Mouse (Mus musculus) hematopoietic multipotent progenitor cell, adult 10-12 weeks (in vitro differentiated cells): ENCODE measurements around the gene Mphosph8. TPM values are rescaled to one million over a fixed set of nuclear protein-coding genes. Genes with fewer than 3 reads are reported as not detected.

ENCODE experiments used
- polyA plus RNA-seq: library from polyadenylated mRNA; stranded (reverse); fragments of >175 nt; gene quantifications from 2 replicates; pipeline ENCODE4 v1.2.3, GENCODE M21; 2012; ENCODE audit warnings: low replicate concordance

Gene Mphosph8
- polyA plus RNA-seq, result 4.3 and 6.5 TPM in 2 replicates

DNA sequence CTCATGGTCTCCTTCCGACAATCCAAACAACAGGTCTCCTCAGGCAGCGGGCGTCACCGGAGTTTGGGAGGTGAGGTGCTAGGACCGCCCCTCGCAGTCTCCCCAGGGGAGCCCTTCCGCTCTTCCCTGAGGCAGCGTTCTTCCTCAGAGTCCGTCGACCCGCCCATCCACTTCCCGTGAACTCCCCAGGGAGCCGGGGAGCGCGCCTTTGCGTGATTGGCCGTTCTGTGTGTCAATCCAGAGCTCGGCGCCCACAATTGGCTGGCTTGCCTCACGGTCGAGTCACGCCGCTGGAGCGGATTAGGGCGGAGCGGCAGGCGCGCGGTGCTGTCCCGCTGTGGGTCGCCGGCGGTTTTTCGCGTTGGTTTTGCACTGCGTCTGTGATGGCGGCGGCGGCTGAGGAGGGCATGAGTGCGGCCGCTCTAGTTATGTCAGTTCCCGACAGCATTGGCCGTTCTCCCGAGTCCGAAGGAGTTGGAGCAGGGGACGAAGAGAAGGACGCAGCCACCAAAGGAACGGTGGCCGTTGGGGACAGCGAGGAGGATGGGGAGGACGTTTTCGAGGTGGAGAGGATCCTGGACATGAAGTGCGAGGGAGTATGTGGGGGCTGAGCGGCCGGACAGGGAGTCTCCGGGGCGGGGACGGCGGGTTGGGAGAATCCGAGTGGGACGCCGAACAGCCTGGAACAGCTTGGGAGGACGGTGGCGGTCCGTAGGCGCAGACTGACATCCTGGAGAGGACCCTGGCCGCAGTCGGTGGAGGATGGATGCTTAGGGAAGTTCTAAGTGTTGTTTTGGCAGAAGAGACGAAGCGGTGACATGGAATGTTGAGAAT, at the start of gene Mphosph8:
TSS of gene Mphosph8 (plus strand) at position 280 of the 834 bp plus-strand sequence.

Other genes with a start within 250 kb of the Mphosph8 start
- gene Cenpj, start 92.8 kb upstream of the Mphosph8 start, polyA plus RNA-seq, result 1.0 and 1.6 TPM in 2 replicates
- 6.4 and 9.3 TPM in 2 replicates for gene Parp4, start 92.6 kb upstream of the Mphosph8 start, polyA plus RNA-seq
- gene Pspc1, start 110.1 kb downstream of the Mphosph8 start, polyA plus RNA-seq, result 9.2 and 9.6 TPM in 2 replicates
- gene Zmym5, start 143.5 kb downstream of the Mphosph8 start, polyA plus RNA-seq, result 3.3 and 4.8 TPM in 2 replicates
- 1.4 and 4.9 TPM in 2 replicates for gene Zmym2, start 218.4 kb downstream of the Mphosph8 start, polyA plus RNA-seq